Comparison of ENCODE assay signal across 9 mouse cellular contexts in the genomic region with DNA sequence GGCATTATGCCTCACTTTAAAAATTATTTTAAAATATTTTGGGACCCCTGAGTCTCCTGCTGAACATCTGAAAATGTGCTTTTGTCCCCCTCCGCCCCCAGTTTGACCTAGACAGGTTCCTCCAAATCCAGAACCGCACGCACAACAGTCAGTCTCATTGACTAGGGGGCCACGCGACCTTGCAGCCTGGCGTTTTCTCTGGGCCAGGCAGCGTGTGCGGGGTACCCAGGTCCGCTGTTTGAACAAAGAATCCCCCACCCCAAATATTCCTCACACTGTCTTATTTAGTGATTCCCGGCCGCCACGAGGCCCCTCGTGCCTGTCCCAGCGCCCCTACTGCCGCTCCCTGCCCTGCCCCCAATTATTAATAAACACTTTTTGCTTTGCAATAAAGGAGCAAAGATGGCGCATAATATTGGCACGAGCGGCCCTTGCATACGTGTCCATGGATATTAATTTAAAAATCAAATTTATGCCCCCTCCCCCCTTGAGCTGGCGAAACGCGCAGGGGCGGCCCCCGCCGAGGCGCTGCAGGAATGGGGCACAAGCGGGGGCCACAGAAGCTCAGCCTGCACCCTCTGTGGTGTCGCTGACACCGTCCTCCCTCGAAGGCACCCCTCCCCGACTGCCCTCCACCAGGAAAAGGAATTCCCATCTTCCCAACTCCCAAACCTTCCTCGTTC. TPM values are rescaled to one million over a fixed set of nuclear protein-coding genes. Genes with fewer than 3 reads are reported as not detected.
DNase-seq lines count a peak whose midpoint lies in the region; ATAC-seq and TF ChIP-seq lines count a peak whose summit lies in the region.
"Had no signal": no experiment of that assay in that cellular context is flagged by ENCODE, and none has a peak within 500 bp of the region (broad histone marks: within the 10 kb centered on the region; RNA-seq: fewer than 3 reads in every experiment).

No protein-coding gene starts in this region.

- peak overlapping the region; percentile 75 for H3K9ac ChIP-seq in hindbrain, embryonic 13.5 days
- H3K9ac ChIP-seq in liver, embryonic 16.5 days (ENCODE audit: low read depth, low read length): peak overlapping the region; percentile 51
- peak overlapping the region; percentile 8; the same call in 1 of the 2 replicates for H3K9ac ChIP-seq in stomach, embryonic 15.5 days

- peak in 1 of 2 experiments; percentile 19 for DNase-seq in left cerebral cortex, adult 2 months (ENCODE audit: extremely low spot score in 1 of 2, low spot score in 2 of 2)
- DNase-seq in left cerebral cortex, adult 18-20 months (ENCODE audit: low spot score in 2 of 2): no peak
- peak; percentile 54 for DNase-seq in embryonic facial prominence, embryonic 10.5 days (ENCODE audit: low spot score)
- DNase-seq in spleen, postnatal 14 days (ENCODE audit: low spot score in 2 of 2): no peak
- no peak for DNase-seq in frontal cortex, postnatal 36 days (ENCODE audit: low spot score in 2 of 2)

- no peaks in the 10 kb centered on the region for H3K27me3 ChIP-seq in embryonic facial prominence, embryonic 10.5 days (replicated peaks; ENCODE audit: low read depth, poor library complexity, severe bottlenecking)
- H3K27me3 ChIP-seq in hindbrain, embryonic 13.5 days: peaks cover 62% of the 10 kb centered on the region
- peaks cover 62% of the 10 kb centered on the region for H3K27me3 ChIP-seq in liver, embryonic 16.5 days (ENCODE audit: control insufficient read depth, insufficient read depth, low read depth, low read length)
- peaks cover 13% of the 10 kb centered on the region; the same call in 1 of the 2 replicates for H3K27me3 ChIP-seq in stomach, embryonic 15.5 days (replicated peaks)

- H3K9me3 ChIP-seq in embryonic facial prominence, embryonic 10.5 days: no peaks in the 10 kb centered on the region
- H3K9me3 ChIP-seq in hindbrain, embryonic 13.5 days: no peaks in the 10 kb centered on the region
- no peaks in the 10 kb centered on the region for H3K9me3 ChIP-seq in liver, embryonic 16.5 days (replicated peaks; ENCODE audit: control insufficient read depth, low read length)
- H3K9me3 ChIP-seq in stomach, embryonic 15.5 days: no peaks in the 10 kb centered on the region

- TF ChIP-seq CTCF in left cerebral cortex, adult 2 months (IDR thresholded peaks at IDR 0.05): no peak

- H3K4me1 ChIP-seq in embryonic facial prominence, embryonic 10.5 days: peaks cover 75% of the 10 kb centered on the region
- H3K4me1 ChIP-seq in hindbrain, embryonic 13.5 days (replicated peaks): peaks cover 81% of the 10 kb centered on the region
- peaks cover 16% of the 10 kb centered on the region for H3K4me1 ChIP-seq in liver, embryonic 16.5 days (ENCODE audit: control insufficient read depth, low read depth, low read length)
- H3K4me1 ChIP-seq in stomach, embryonic 15.5 days: peaks cover 33% of the 10 kb centered on the region

- intact Hi-C loops in left cerebral cortex, adult 2 months (cut with DNase I): loop anchor here (2.0 kb wide), 1 partner anchor 176 kb away; no protein-coding TSS in a partner anchor

- H3K36me3 ChIP-seq in embryonic facial prominence, embryonic 10.5 days (replicated peaks): peaks cover 41% of the 10 kb centered on the region
- 0 out of 2 replicates have a peak, but pooled peaks cover 5% of the 10 kb centered on the region for H3K36me3 ChIP-seq in hindbrain, embryonic 13.5 days
- H3K36me3 ChIP-seq in liver, embryonic 16.5 days (ENCODE audit: control insufficient read depth, insufficient read depth): peaks cover 3% of the 10 kb centered on the region; the same call in 1 of the 2 replicates
- no peaks in the 10 kb centered on the region for H3K36me3 ChIP-seq in stomach, embryonic 15.5 days

- peak overlapping the region; percentile 91 for H3K4me2 ChIP-seq in hindbrain, embryonic 13.5 days
- H3K4me2 ChIP-seq in liver, embryonic 16.5 days (ENCODE audit: low read depth, low read length): peak overlapping the region; percentile 72
- H3K4me2 ChIP-seq in stomach, embryonic 15.5 days: peak overlapping the region; percentile 98

- ATAC-seq in hindbrain, embryonic 13.5 days (ENCODE audit: low FRiP score): no peak
- no peak for ATAC-seq in liver, embryonic 16.5 days (ENCODE audit: low read depth)
- ATAC-seq in stomach, embryonic 15.5 days (ENCODE audit: insufficient read depth, low FRiP score, low read depth): no peak

- H3K4me3 ChIP-seq in left cerebral cortex, adult 2 months: peak overlapping the region; percentile 61
- peak overlapping the region; percentile 77 for H3K4me3 ChIP-seq in embryonic facial prominence, embryonic 10.5 days
- H3K4me3 ChIP-seq in hindbrain, embryonic 13.5 days: peak overlapping the region; percentile 51
- peak overlapping the region; percentile 60 for H3K4me3 ChIP-seq in liver, embryonic 16.5 days (ENCODE audit: low read depth, low read length)
- peak overlapping the region; percentile 50 for H3K4me3 ChIP-seq in stomach, embryonic 15.5 days (replicated peaks)

- H3K27ac ChIP-seq in left cerebral cortex, adult 2 months: peak overlapping the region; percentile 82
- H3K27ac ChIP-seq in embryonic facial prominence, embryonic 10.5 days (replicated peaks): peak overlapping the region; percentile 98
- H3K27ac ChIP-seq in hindbrain, embryonic 13.5 days: peak overlapping the region; percentile 67
- H3K27ac ChIP-seq in liver, embryonic 16.5 days (ENCODE audit: low read length): peak overlapping the region; percentile 38
- peak overlapping the region; percentile 81 for H3K27ac ChIP-seq in stomach, embryonic 15.5 days

- WGBS in embryonic facial prominence, embryonic 10.5 days: under 1% methylated on average over 32 of the region's 32 CpGs
- under 1% methylated on average over 32 of the region's 32 CpGs for WGBS in hindbrain, embryonic 13.5 days
- 1% methylated on average over 32 of the region's 32 CpGs for WGBS in liver, embryonic 16.5 days (ENCODE audit: insufficient replicate concordance)
- under 1% methylated on average over 32 of the region's 32 CpGs for WGBS in stomach, embryonic 15.5 days

RNA-seq across cellular contexts. Expression of a gene that starts 0.9 kb away (rescaled TPM):
- total RNA-seq in left cerebral cortex, adult 2 months (2021): 10 to 100 TPM; 57.0 to 57.7 TPM
- total RNA-seq in left cerebral cortex, adult 18-20 months (2021): 10 to 100 TPM; 42.9 to 57.5 TPM
- polyA plus RNA-seq in embryonic facial prominence, embryonic 10.5 days (2016; fragmentation: Nextera tagmentation; extraction: Ambion mirVana): 191 and 194 TPM in 2 replicates
- polyA plus RNA-seq in hindbrain, embryonic 13.5 days (2015; fragmentation: Nextera tagmentation; extraction: Ambion mirVana): 51.2 and 54.9 TPM in 2 replicates
- 20.5 and 20.9 TPM in 2 replicates for polyA plus RNA-seq in liver, embryonic 16.5 days (2015; fragmentation: Nextera tagmentation; extraction: Ambion mirVana)
- polyA plus RNA-seq in stomach, embryonic 15.5 days (2015; fragmentation: Nextera tagmentation; extraction: Ambion mirVana): 62.3 and 76.9 TPM in 2 replicates

RNA-seq across cellular contexts. Expression of a gene that starts 23.9 kb away (rescaled TPM):
- 10 to 100 TPM; 26.4 to 27.8 TPM for total RNA-seq in left cerebral cortex, adult 2 months (2021)
- total RNA-seq in left cerebral cortex, adult 18-20 months (2021): 10 to 100 TPM; 27.0 to 27.2 TPM
- 25.4 and 26.0 TPM in 2 replicates for polyA plus RNA-seq in embryonic facial prominence, embryonic 10.5 days (2016; fragmentation: Nextera tagmentation; extraction: Ambion mirVana)
- 33.8 and 38.4 TPM in 2 replicates for polyA plus RNA-seq in hindbrain, embryonic 13.5 days (2015; fragmentation: Nextera tagmentation; extraction: Ambion mirVana)
- polyA plus RNA-seq in liver, embryonic 16.5 days (2015; fragmentation: Nextera tagmentation; extraction: Ambion mirVana): 8.8 and 9.0 TPM in 2 replicates
- 24.2 and 24.6 TPM in 2 replicates for polyA plus RNA-seq in stomach, embryonic 15.5 days (2015; fragmentation: Nextera tagmentation; extraction: Ambion mirVana)

RNA-seq across cellular contexts. Expression of a gene that starts 42.5 kb away (rescaled TPM):
- not detected for total RNA-seq in left cerebral cortex, adult 2 months (2021)
- not detected for total RNA-seq in left cerebral cortex, adult 18-20 months (2021)
- 17.5 and 19.7 TPM in 2 replicates for polyA plus RNA-seq in embryonic facial prominence, embryonic 10.5 days (2016; fragmentation: Nextera tagmentation; extraction: Ambion mirVana)
- 40.1 and 66.5 TPM in 2 replicates for polyA plus RNA-seq in hindbrain, embryonic 13.5 days (2015; fragmentation: Nextera tagmentation; extraction: Ambion mirVana)
- not detected in 2 replicates for polyA plus RNA-seq in liver, embryonic 16.5 days (2015; fragmentation: Nextera tagmentation; extraction: Ambion mirVana)
- 0.09 and 0.21 TPM in 2 replicates for polyA plus RNA-seq in stomach, embryonic 15.5 days (2015; fragmentation: Nextera tagmentation; extraction: Ambion mirVana)
- total RNA-seq: layer of hippocampus, postnatal 36 days had no signal

Comparison
In these comparisons a context has a peak if more than half of its experiments do, and no peak if none do; other contexts are left out.
1. H3K27ac ChIP-seq: peak in every context shown above with its lines; median percentile 98 in embryonic facial prominence, embryonic 10.5 days; 82 in left cerebral cortex, adult 2 months; 81 in stomach, embryonic 15.5 days; 67 in hindbrain, embryonic 13.5 days; 38 in liver, embryonic 16.5 days.
2. H3K9ac ChIP-seq: peak in every context shown above with its lines; median percentile 75 in hindbrain, embryonic 13.5 days; 51 in liver, embryonic 16.5 days; 8 in stomach, embryonic 15.5 days.
3. RNA of a gene that starts 42.5 kb away (polyA plus RNA-seq): 40.1 to 66.5 TPM in hindbrain, embryonic 13.5 days and 17.5 to 19.7 TPM in embryonic facial prominence, embryonic 10.5 days; 0.09 to 0.21 TPM in stomach, embryonic 15.5 days and not detected in liver, embryonic 16.5 days; every median in the first group is over 10 times any median in the second.
4. Peak in every context shown above with its lines, with median percentiles within 50 percentile points of each other: H3K4me3 ChIP-seq and H3K4me2 ChIP-seq.